Mouse (Mus musculus) c-Kit-positive CD71-negative TER-119-negative erythroid progenitor cells, embryonic 14.5 days (primary cell): Measurements from ENCODE around the gene Khdc4.
A peak's percentile ranks its signal among the peaks of the same experiment; 100 is the strongest.
"Not testable (repeated sequence)": the region's sequence is repeated elsewhere in the genome, so short reads cannot be mapped to it uniquely, and the experiment has no call there.

Source experiments
- DNase-seq: peaks from one replicate; pipeline ENCODE4 v3.0.0-alpha.2; 2013; ENCODE audit warnings: low read depth

The Khdc4 gene

DNA sequence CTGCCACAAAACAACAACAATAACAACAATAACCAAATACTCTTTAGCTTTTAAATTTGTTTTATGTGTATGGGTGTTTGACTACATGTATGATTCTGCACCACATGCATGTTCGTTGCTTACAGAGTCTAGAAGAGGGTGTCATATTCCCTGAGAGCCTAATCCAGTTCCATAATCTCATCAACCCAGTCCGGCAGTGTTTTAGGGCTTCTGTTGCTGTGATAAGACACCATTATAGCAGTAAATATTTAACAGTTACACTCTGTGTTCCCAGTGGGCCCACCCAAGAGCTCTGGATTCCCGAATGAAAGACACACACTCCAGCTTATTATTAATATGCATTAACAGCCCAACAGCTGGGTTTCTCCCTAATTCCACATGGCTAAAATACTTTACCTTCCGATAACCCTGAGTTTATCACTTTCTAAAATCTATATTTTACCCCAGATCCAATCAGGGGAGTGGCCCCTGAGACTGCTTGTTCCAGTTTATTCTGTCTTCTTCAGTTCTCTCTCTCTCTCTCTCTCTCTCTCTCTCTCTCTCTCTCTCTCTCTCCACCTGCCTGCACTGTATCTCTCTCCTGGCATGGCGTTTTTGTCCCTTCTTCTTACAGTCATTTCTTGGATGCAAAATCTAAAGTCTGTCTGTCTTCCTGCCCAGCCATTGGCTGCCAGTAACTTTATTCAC is 27.0 kb upstream of the Khdc4 start:
- no peak for DNase-seq

- no peak for DNase-seq
Observed at GRCm38 (mm10) chr3:88659798-88660197, 25.8 kb upstream of the Khdc4 start.

DNA sequence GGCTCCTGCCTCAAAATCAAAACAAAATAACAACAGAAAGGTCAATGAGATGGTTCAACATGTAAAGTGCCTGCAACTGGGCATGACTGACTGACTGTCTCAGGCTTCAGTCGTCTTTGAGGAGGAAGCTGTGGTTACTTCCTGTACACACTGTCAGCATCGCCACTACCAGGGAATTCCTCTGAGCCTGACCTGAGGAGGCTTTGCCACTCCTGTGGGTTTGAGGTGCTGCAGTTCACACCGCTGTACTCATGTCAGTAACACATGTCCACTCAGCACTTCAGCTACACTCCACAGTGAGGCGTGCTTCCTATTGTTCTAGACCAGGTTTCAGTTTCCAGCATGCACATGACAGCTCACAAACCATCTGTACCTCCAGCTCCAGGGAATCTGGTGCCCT is 21.5 kb upstream of the Khdc4 start:
- DNase-seq, result no peak

DNA sequence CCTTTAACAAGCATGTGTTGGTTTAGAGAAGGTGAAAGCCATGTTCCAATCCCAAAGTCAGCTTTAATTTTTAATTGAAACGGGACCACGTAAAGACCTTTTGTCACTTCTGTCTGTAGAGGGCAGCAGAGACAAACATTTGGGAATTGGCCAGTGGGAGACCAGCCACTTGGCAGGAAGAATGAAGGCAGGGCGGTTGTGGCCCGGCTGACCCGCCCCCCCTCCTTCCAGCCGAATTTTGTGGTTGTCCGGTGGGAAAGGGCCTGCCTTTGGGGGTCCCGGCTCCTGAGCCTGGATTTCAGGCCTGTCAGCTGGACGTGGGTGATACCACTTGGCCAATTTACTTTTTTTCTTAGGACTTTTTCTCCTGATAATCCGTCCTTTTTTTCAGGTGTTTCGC is 8.2 kb upstream of the Khdc4 start:
- peak; percentile 86 for DNase-seq

DNA sequence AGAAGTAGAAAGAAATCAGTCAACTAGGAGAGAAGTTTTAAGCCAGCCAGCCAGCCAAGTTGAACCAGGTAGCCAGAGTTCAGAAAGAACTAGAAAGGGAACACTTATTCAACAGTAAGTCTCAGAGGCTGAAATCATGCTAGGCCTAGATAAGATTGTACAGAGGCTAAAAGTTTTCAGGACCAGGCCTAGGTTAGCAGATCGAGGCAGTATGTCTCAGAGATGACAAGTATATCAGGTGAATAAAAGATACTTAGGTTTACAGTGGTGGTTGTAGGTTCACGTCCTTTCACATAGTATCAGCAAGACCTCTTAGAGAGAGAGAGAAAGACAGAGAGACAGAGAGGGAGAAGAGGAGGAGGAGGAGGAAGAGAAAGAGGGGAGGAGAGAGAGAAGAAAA is 1.8 kb upstream of the Khdc4 start:
- DNase-seq, result no peak

GRCm38 (mm10) chr3:88684236-88684979 is 1.2 kb upstream of the Khdc4 start:
- DNase-seq, result no peak

- DNase-seq, result no peak
Observed at GRCm38 (mm10) chr3:88685958-88686451, 402 bp downstream of the Khdc4 start.

GRCm38 (mm10) chr3:88686734-88687611 is 1.4 kb downstream of the Khdc4 start:
- no peak for DNase-seq

- no peak for DNase-seq
Observed at GRCm38 (mm10) chr3:88689079-88689478, 3.5 kb downstream of the Khdc4 start.

- DNase-seq, result no peak
Observed at GRCm38 (mm10) chr3:88695545-88695944, 9.9 kb downstream of the Khdc4 start.

GRCm38 (mm10) chr3:88698051-88698450 is 12.4 kb downstream of the Khdc4 start:
- no peak for DNase-seq

GRCm38 (mm10) chr3:88698834-88699233 is 13.2 kb downstream of the Khdc4 start:
- DNase-seq, result no peak

DNA sequence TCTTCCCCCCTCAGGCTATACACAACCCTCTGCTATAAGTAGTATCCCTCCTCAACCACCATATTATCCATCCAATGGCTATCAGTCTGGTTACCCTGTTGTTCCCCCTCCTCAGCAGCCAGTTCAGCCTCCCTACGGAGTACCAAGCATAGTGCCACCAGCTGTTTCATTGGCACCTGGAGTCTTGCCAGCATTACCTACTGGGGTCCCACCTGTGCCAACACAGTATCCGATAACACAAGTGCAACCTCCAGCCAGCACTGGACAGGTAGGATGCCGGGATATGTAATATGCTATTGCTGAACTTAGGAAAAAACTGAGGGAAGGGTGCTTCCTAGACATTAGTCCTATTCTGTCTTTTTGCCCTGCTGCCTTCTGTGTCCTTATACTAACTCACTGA is 14.6 kb downstream of the Khdc4 start:
- no peak for DNase-seq

GRCm38 (mm10) chr3:88701222-88701621 is 15.6 kb downstream of the Khdc4 start:
- DNase-seq, result no peak

DNA sequence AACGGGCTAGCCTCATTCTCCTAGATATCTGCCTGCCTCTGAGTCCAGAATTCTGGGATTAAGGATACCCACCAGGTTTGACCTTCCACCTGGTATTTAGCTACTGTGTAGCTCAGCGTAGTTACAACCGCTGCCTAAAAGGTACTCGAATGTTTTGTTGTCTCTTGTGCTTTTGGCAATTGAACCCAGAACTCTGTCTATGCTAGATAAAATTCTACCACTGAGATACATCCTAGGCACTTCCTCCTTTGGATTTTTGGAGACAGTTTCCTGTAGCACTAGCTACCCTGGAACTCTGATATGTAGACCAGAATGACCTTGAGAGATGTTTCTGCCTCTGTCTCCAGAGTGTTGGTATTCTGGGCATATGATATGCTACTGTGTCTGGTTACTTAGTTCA is 28.1 kb downstream of the Khdc4 start:
- DNase-seq, result no peak

DNA sequence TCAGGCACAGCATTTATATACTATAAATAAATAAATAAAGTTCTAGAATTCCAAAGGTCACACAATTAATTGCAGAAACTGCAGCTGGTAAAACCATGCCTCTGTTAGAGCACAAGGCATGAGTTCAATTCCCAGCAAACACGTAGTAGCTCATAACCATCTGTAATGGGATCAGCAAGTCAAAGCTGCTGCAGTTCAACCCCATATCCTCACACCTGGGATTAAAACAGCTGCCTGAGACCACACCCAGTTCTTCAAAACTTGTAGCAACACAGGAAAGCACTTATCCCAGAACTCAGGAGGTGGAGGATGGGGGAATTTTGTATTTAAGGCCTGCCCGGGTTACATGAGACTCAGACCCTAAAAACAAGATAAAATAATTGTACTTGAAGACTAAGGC is 29.1 kb downstream of the Khdc4 start:
- no peak for DNase-seq

GRCm38 (mm10) chr3:88715716-88716115 is 30.1 kb downstream of the Khdc4 start:
- DNase-seq, result not testable (repeated sequence)

GRCm38 (mm10) chr3:88716399-88717197 is 31.0 kb downstream of the Khdc4 start, which contains the start of gene Rit1:
Rit1 (plus strand) TSS chr3:88716838.
- peak; percentile 81 for DNase-seq

DNA sequence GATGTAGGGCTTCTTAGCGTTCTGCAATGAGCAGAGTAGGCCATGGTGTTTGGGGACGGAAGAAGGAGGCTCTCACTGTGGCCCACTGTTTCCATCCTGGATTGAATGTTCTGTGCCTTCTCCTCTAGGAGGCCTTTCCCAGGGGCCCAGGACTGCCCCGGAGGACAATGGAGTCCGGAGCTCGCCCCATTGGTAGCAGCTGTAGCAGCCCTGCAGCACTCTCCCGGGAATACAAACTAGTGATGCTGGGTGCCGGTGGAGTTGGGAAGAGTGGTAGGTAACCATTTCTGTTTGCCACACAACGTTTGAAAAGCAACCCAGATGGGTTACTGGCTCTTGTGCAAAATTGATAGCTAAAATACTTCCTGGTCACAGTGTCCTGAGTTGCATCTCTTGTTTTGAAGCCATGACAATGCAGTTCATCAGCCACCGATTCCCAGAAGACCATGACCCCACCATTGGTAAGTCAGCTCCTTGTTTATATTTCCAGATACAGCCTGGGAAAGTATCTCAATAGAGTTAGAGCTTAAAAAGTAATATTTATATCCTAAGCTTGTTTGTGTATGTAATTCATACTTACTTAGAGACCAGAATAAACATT is 31.7 kb downstream of the Khdc4 start:
- DNase-seq, result no peak

DNA sequence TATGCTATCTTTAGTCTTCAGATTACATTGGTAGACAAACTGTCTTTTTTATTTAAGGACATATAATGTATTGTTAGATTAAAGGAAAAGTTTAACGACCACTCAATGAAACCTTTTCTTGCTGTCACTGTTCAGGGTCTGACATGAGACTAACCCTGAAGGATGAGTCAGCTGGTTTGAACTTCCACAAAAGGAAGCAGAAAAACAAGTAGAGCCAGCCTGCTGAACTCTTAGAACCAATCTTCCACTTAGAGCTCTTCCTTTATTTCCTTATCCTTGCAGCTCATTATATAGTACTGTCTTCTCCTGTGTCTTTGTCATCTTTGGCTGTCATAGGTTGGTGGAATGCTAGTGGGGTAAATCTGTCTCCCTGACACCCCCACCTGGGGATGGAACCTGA is 32.2 kb downstream of the Khdc4 start:
- DNase-seq, result no peak

- DNase-seq, result no peak
Observed at GRCm38 (mm10) chr3:88719098-88719497, 33.5 kb downstream of the Khdc4 start.
